Mouse (Mus musculus): ENCODE results near the gene Gm20425.

DNA sequence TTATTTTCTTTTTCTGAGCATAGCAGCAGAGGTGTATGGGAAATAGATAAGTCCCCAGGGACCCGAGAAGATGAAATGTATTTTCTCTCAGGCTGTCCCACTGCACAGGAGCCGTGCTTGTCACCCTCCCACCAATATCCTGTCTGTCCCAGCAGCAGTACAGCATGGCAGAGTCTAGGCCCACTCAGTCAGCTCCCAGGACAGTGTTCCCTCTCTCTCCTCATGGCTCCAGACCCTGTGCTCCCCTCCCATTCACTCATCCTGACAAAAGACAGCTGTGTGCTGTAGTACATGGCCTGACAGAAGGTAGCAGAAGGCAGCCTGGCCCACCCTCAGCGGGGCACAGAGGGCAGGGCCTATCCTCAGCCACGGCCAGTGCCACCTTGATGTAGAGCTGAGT is 86.2 kb downstream of the Gm20425 start:
- TF ChIP-seq CTCF (IDR thresholded peaks at IDR 0.05; ENCODE audit: low read depth, low read length) = no peak
- TF ChIP-seq POLR2A (IDR thresholded peaks at IDR 0.05; ENCODE audit: insufficient read depth, low read length) = no peak
- TF ChIP-seq EP300 (IDR thresholded peaks at IDR 0.05; ENCODE audit: insufficient read depth, low read depth, low read length) = no peak

All from ES-Bruce4 (cell line).